Mouse (Mus musculus): ENCODE data around the gene Ptch1.

DNA sequence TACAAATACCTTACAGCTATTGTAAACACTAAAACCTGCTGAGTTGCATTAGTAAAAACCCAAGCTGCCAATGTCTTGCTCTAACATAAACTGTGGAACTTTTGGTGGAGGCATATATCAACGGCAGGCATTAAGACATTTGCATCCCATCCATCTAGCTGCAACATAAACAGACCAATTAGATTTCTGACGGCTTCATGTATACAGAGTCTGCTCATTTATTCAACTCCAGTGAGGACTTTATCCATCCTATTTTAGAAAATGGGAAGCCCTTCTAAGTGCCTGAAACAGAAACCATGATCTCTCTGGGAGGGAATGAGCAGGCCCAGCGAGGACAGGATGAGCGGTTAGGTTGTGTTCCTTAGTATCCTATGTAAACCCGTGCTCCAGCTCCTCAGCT is 57.9 kb downstream of the Ptch1 start:
- TF ChIP-seq CHD2 (IDR thresholded peaks at IDR 0.05; ENCODE audit: low read depth, low read length) (no peak), ZC3H11A (IDR thresholded peaks at IDR 0.05; ENCODE audit: borderline replicate concordance, low read depth, low read length) (no peak)
